Mouse (Mus musculus): ENCODE data around the gene Kctd15.

The Kctd15 gene

GRCm38 (mm10) chr7:34656632-34657031, at the start of gene Kctd15:
Gene Kctd15 (minus strand): TSS chr7:34656732.
- TF ChIP-seq GATA4 (IDR thresholded peaks at IDR 0.05; ENCODE audit: insufficient replicate concordance, low read length), result no peak

GRCm38 (mm10) chr7:34704401-34704800, 47.9 kb upstream of the Kctd15 start:
- TF ChIP-seq GATA4 (IDR thresholded peaks at IDR 0.05; ENCODE audit: insufficient replicate concordance, low read length), result no peak

- no peak for TF ChIP-seq GATA4 (IDR thresholded peaks at IDR 0.05; ENCODE audit: insufficient replicate concordance, low read length)
These were observed 46.9 kb upstream of the Kctd15 start for GRCm38 (mm10) chr7:34703437-34703836.

- TF ChIP-seq GATA4 (IDR thresholded peaks at IDR 0.05; ENCODE audit: insufficient replicate concordance, low read length), result no peak
These were observed 46.3 kb upstream of the Kctd15 start for GRCm38 (mm10) chr7:34702718-34703351.

GRCm38 (mm10) chr7:34699888-34700287, 43.4 kb upstream of the Kctd15 start:
- no peak for TF ChIP-seq GATA4 (IDR thresholded peaks at IDR 0.05; ENCODE audit: insufficient replicate concordance, low read length)

- TF ChIP-seq GATA4 (IDR thresholded peaks at IDR 0.05; ENCODE audit: insufficient replicate concordance, low read length), result no peak
These were observed 41.7 kb upstream of the Kctd15 start for GRCm38 (mm10) chr7:34698221-34698620.

- TF ChIP-seq GATA4 (IDR thresholded peaks at IDR 0.05; ENCODE audit: insufficient replicate concordance, low read length), result no peak
These were observed 39.6 kb upstream of the Kctd15 start for GRCm38 (mm10) chr7:34696086-34696485.

GRCm38 (mm10) chr7:34694898-34695297, 38.4 kb upstream of the Kctd15 start:
- no peak for TF ChIP-seq GATA4 (IDR thresholded peaks at IDR 0.05; ENCODE audit: insufficient replicate concordance, low read length)

GRCm38 (mm10) chr7:34693916-34694315, 37.4 kb upstream of the Kctd15 start:
- TF ChIP-seq GATA4 (IDR thresholded peaks at IDR 0.05; ENCODE audit: insufficient replicate concordance, low read length), result no peak

- no peak for TF ChIP-seq GATA4 (IDR thresholded peaks at IDR 0.05; ENCODE audit: insufficient replicate concordance, low read length)
These were observed 36.5 kb upstream of the Kctd15 start for GRCm38 (mm10) chr7:34693072-34693471.

- no peak for TF ChIP-seq GATA4 (IDR thresholded peaks at IDR 0.05; ENCODE audit: insufficient replicate concordance, low read length)
These were observed 33.6 kb upstream of the Kctd15 start for GRCm38 (mm10) chr7:34690111-34690510.

GRCm38 (mm10) chr7:34689028-34689427, 32.5 kb upstream of the Kctd15 start:
- TF ChIP-seq GATA4 (IDR thresholded peaks at IDR 0.05; ENCODE audit: insufficient replicate concordance, low read length), result no peak

GRCm38 (mm10) chr7:34685801-34686200, 29.3 kb upstream of the Kctd15 start:
- no peak for TF ChIP-seq GATA4 (IDR thresholded peaks at IDR 0.05; ENCODE audit: insufficient replicate concordance, low read length)

GRCm38 (mm10) chr7:34685176-34685575, 28.6 kb upstream of the Kctd15 start:
- no peak for TF ChIP-seq GATA4 (IDR thresholded peaks at IDR 0.05; ENCODE audit: insufficient replicate concordance, low read length)

GRCm38 (mm10) chr7:34680771-34681421, 24.4 kb upstream of the Kctd15 start:
- TF ChIP-seq GATA4 (IDR thresholded peaks at IDR 0.05; ENCODE audit: insufficient replicate concordance, low read length), result no peak

GRCm38 (mm10) chr7:34679886-34680285, 23.4 kb upstream of the Kctd15 start:
- TF ChIP-seq GATA4 (IDR thresholded peaks at IDR 0.05; ENCODE audit: insufficient replicate concordance, low read length), result no peak

Measured in liver, adult (tissue).